Mouse (Mus musculus) heart, adult 2 months (tissue): Measurements from ENCODE around the gene Impad1.

Source experiments
- CTCF ChIP-seq: fragments of 200-600 bp; IDR thresholded peaks from 2 replicates; pipeline ENCODE4 v1.8.1; 2022; ENCODE audit warnings: antibody characterized with exemption, mild to moderate bottlenecking, moderate library complexity
- POLR2A ChIP-seq: fragments of 200-500 bp; IDR thresholded peaks from 2 replicates; pipeline ENCODE4 v1.6.1; 2011; ENCODE audit warnings: mild to moderate bottlenecking, low read depth, low read length, control low read depth; ENCODE audit not compliant: insufficient read depth

- TF ChIP-seq CTCF (no peak), POLR2A (no peak)
These were observed 9.5 kb downstream of the Impad1 start for GRCm38 (mm10) chr4:4783686-4783957.
